Mouse (Mus musculus) sigmoid colon, adult 10 weeks (tissue): ENCODE data around the gene H2al3. TPM values are rescaled to one million over a fixed set of nuclear protein-coding genes. Genes with fewer than 3 reads are reported as not detected.

Source experiments
- polyA plus RNA-seq: library from polyadenylated mRNA; stranded (reverse); fragments of 350-450 nt; fragmentation: Illumina TruSeq; extraction: RNeasy Lipid Tissue Mini Kit (QIAGEN cat#74804); gene quantifications from one replicate; pipeline ENCODE4 v1.2.3, GENCODE M21; 2014; ENCODE audit warnings: low read depth, low replicate concordance

Gene H2al3
- polyA plus RNA-seq, result not detected

GRCm38 (mm10) chrX:9849403-9849802 is at the start of gene H2al3:
H2al3 (plus strand) TSS chrX:9849703.

DNA sequence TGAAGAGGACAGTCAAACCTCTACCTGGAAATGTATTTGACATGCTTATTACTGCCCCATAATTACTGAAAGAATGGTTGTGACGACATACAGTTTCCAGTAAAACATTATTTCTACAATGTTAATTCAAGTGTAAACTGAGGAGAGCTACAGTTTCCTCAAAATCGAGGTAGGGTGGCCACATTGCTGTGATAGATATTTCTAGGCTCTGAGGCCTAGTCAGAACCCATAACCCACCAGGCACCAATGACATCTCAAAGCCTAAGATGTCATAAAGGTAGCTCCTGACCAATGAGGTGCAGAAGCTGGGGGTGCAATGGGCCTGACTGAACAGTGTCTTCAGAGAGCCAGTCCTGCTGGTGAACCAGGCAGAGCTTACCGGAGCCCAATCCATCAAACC is 2.9 kb upstream of the H2al3 start, which contains the start of gene Hypm:
Hypm (plus strand) TSS at position 301 of the 400 bp plus-strand sequence.

DNA sequence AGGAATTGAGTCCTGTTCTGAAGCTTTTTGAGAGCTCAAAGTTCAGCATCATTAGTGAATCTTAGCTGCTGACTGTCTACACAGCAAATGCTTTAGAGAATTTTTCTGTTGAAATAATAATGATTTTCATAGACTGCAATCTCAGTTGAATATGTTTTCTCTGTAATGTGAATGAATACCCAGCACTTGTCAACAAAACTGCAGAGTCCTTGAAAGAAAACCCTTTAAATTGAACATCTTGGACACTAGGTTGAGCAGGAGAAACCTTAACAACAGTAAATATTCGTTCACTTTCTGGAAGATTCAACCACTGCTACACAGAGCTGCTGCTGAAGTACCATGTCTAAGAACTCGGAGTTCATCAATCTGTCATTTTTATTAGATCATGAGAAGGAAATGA is 35.8 kb downstream of the H2al3 start, which contains the start of gene Sytl5:
Sytl5 (plus strand) TSS at position 301 of the 400 bp plus-strand sequence.

Other genes starting within 250 kb of the H2al3 start
- gene Dynlt3, start 186.7 kb upstream of the H2al3 start, polyA plus RNA-seq, result 364 TPM
- not detected for gene Hypm, start 2.8 kb upstream of the H2al3 start, polyA plus RNA-seq
- 1.5 TPM for gene Sytl5, start 35.9 kb downstream of the H2al3 start, polyA plus RNA-seq